Mouse (Mus musculus) spleen, adult 2 months (tissue): ENCODE measurements at regions not wholly inside any gene's neighbourhood (a gene's known extent, or its start where the extent isn't known, plus 50 kb on each side); places are given as distances from the start of the nearest gene placed in this dataset.

Source experiments
- DNase-seq, 2 experiments: peaks; one replicate each; pipeline versions ENCODE4 v3.0.0 to v3.0.0-alpha.2; 2012 to 2021; ENCODE audit warnings: low spot score in 2 of 2, low read depth in 1 of 2
- H3K27ac ChIP-seq: fragments of 200-500 bp; 2 replicates; pipeline ENCODE4 v1.5.1; 2012; ENCODE audit warnings: low read length, inconsistent platforms; ENCODE audit not compliant: insufficient read depth
- H3K27me3 ChIP-seq: fragments of 200-500 bp; 2 replicates; pipeline ENCODE4 v1.6.1; 2012; ENCODE audit warnings: mild to moderate bottlenecking, moderate library complexity, low read length, inconsistent platforms; ENCODE audit not compliant: control insufficient read depth, insufficient read depth
- H3K36me3 ChIP-seq: fragments of 200-500 bp; 2 replicates; pipeline ENCODE4 v1.6.1; 2012; ENCODE audit warnings: mild to moderate bottlenecking, low read length, inconsistent platforms; ENCODE audit not compliant: control insufficient read depth, insufficient read depth
- H3K4me1 ChIP-seq: fragments of 200-500 bp; 2 replicates; pipeline ENCODE4 v1.6.1; 2011; ENCODE audit warnings: inconsistent platforms; ENCODE audit not compliant: control insufficient read depth, insufficient read depth, insufficient read length
- H3K4me3 ChIP-seq: fragments of 200-500 bp; 2 replicates; pipeline ENCODE4 v1.5.1; 2011; ENCODE audit warnings: mild to moderate bottlenecking, inconsistent platforms; ENCODE audit not compliant: insufficient read depth, insufficient read length; ENCODE audit errors: extremely low read depth
- CTCF ChIP-seq: fragments of 200-500 bp; IDR thresholded peaks from 2 replicates; pipeline ENCODE4 v1.5.1; 2011; ENCODE audit warnings: mild to moderate bottlenecking, inconsistent platforms; ENCODE audit not compliant: insufficient read depth, insufficient read length, insufficient replicate concordance; ENCODE audit errors: extremely low read depth
- POLR2A ChIP-seq: fragments of 200-500 bp; IDR thresholded peaks from 2 replicates; pipeline ENCODE4 v1.6.1; 2011; ENCODE audit warnings: low read depth, low read length, inconsistent platforms
- WGBS: fragments of 180-500 bp; shearing (Covaris S2); methylation state at CpG from one replicate; pipeline ENCODE4 v1.1.7; 2018; 5-methylcytosine and 5-hydroxymethylcytosine counted together

GRCm38 (mm10) chr12:25241675-25242074, 144.7 kb upstream of the Id2 start:
- TF ChIP-seq POLR2A (no peak), CTCF (no peak)
- H3K4me3 ChIP-seq, result no peak overlapping the region
- no peaks in the 10 kb centered on the region for H3K27me3 ChIP-seq
- 28% methylated on average over 3 of the region's 3 CpGs for WGBS
- no peaks in the 10 kb centered on the region for H3K36me3 ChIP-seq
- no peak for DNase-seq
- no peak overlapping the region for H3K27ac ChIP-seq
- peaks cover 7% of the 10 kb centered on the region; the same call in 1 of the 2 replicates for H3K4me1 ChIP-seq

DNA sequence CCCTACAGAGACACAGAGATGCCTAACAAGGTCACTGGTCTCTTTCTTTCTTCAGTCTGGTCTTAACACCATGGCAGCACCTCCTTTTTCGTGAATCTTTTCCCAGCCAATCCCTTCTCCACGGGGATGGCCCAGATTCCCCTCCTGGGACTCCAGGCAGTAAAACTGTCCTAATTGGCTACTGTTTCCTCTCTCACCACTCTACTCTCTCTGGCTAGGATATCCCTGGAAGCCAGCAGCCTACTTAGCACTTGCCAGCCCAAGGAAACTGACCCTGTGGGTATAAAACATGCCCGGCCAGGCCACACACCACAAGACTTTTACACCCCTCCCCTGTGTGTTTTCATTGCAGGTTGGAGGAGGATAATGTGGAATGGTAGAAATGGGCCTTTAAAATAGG, 143.9 kb upstream of the Id2 start:
- Histone ChIP-seq H3K4me1 (peaks cover 7% of the 10 kb centered on the region; the same call in 1 of the 2 replicates), H3K27me3 (no peaks in the 10 kb centered on the region), H3K27ac (peak overlapping the region; percentile 33), H3K36me3 (no peaks in the 10 kb centered on the region), H3K4me3 (no peak overlapping the region)
- WGBS, result 89% methylated on average over 3 of the region's 3 CpGs
- TF ChIP-seq POLR2A, result no peak
- TF ChIP-seq CTCF, result no peak
- DNase-seq, result no peak

DNA sequence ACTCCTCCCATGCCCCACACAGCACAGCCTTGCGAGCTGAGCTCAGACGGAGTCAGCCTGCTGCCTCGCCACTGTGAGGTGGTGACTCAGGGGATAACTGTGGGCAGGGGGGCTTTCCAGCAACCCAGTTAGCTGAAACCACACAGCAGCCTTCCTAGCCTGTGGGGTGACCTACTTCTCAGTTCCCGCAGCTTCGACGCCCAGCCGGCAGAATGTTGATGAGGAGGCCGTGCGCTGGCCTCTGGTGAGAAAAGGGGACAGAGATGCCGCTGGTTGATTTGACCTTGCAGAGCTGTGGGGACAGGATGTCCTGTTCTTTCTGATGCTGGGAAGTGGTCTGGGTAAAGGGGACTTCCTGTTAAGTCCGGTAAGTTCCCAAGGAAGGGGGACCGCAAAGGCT, 143.2 kb upstream of the Id2 start:
- WGBS, result 16% methylated on average over 12 of the region's 12 CpGs
- DNase-seq, result no peak
- no peak for TF ChIP-seq CTCF
- no peak for TF ChIP-seq POLR2A
- no peaks in the 10 kb centered on the region for H3K36me3 ChIP-seq
- H3K27me3 ChIP-seq, result no peaks in the 10 kb centered on the region
- H3K27ac ChIP-seq, result peak overlapping the region; percentile 55
- H3K4me1 ChIP-seq, result peaks cover 7% of the 10 kb centered on the region; the same call in 1 of the 2 replicates
- no peak overlapping the region for H3K4me3 ChIP-seq

GRCm38 (mm10) chr12:25235071-25235470, 138.1 kb upstream of the Id2 start:
- Histone ChIP-seq H3K4me1 (peaks cover 5% of the 10 kb centered on the region; the same call in 1 of the 2 replicates), H3K27me3 (no peaks in the 10 kb centered on the region), H3K4me3 (no peak overlapping the region), H3K27ac (no peak overlapping the region), H3K36me3 (no peaks in the 10 kb centered on the region)
- TF ChIP-seq CTCF, result no peak
- no peak for TF ChIP-seq POLR2A
- 77% methylated on average over 8 of the region's 8 CpGs for WGBS
- DNase-seq, result no peak

GRCm38 (mm10) chr12:25234636-25235035, 137.7 kb upstream of the Id2 start:
- 89% methylated on average over 3 of the region's 3 CpGs for WGBS
- no peak for DNase-seq
- H3K36me3 ChIP-seq, result no peaks in the 10 kb centered on the region
- no peak overlapping the region for H3K27ac ChIP-seq
- peaks cover under 1% of the 10 kb centered on the region; the same call in 1 of the 2 replicates for H3K4me1 ChIP-seq
- TF ChIP-seq POLR2A (no peak), CTCF (no peak)
- no peaks in the 10 kb centered on the region for H3K27me3 ChIP-seq
- H3K4me3 ChIP-seq, result no peak overlapping the region

- Histone ChIP-seq H3K36me3 (no peaks in the 10 kb centered on the region), H3K27me3 (no peaks in the 10 kb centered on the region), H3K4me1 (no peaks in the 10 kb centered on the region), H3K27ac (no peak overlapping the region), H3K4me3 (no peak overlapping the region)
- TF ChIP-seq CTCF (no peak), POLR2A (no peak)
- WGBS, result 68% methylated on average over 4 of the region's 4 CpGs
- DNase-seq, result no peak
Observed at GRCm38 (mm10) chr12:25233027-25233535, 136.1 kb upstream of the Id2 start.

GRCm38 (mm10) chr12:25232358-25233026, 135.6 kb upstream of the Id2 start:
- TF ChIP-seq CTCF (no peak), POLR2A (no peak)
- Histone ChIP-seq H3K27me3 (no peaks in the 10 kb centered on the region), H3K27ac (no peak overlapping the region), H3K36me3 (no peaks in the 10 kb centered on the region), H3K4me1 (no peaks in the 10 kb centered on the region), H3K4me3 (no peak overlapping the region)
- DNase-seq, result no peak
- WGBS, result 72% methylated on average over 5 of the region's 5 CpGs
